Mouse (Mus musculus) kidney, embryonic 16.5 days (tissue): ENCODE data around the gene Tars. TPM values are rescaled to one million over a fixed set of nuclear protein-coding genes. Genes with fewer than 3 reads are reported as not detected.

Experiments
- ATAC-seq: fragments of 200-750 bp; cut with Nextera tagmentation; 2 replicates; pipeline ENCODE4 v1.8.0; 2017; ENCODE audit warnings: moderate TSS enrichment; ENCODE audit not compliant: low FRiP score, low TSS enrichment
- H3K27ac ChIP-seq: fragments of 300-500 bp; sonication (generic); 2 replicates; pipeline ENCODE4 v1.5.1; 2014; ENCODE audit warnings: low read length
- H3K27me3 ChIP-seq: fragments of 300-500 bp; sonication (generic); 2 replicates; pipeline ENCODE4 v1.6.1; 2014; ENCODE audit warnings: low read length, control low read depth, mixed read lengths; ENCODE audit not compliant: insufficient read depth
- H3K36me3 ChIP-seq: fragments of 300-500 bp; sonication (generic); 2 replicates; pipeline ENCODE4 v1.6.1; 2014; ENCODE audit warnings: low read length, control low read depth, mixed read lengths; ENCODE audit not compliant: insufficient read depth
- H3K4me1 ChIP-seq: fragments of 300-500 bp; sonication (generic); 2 replicates; pipeline ENCODE4 v1.6.1; 2014; ENCODE audit warnings: low read length, control low read depth, mixed read lengths; ENCODE audit not compliant: insufficient read depth
- H3K4me2 ChIP-seq: fragments of 300-500 bp; sonication (generic); replicated peaks from 2 replicates; pipeline ENCODE4 v1.6.1; 2014; ENCODE audit warnings: low read depth, low read length
- H3K4me3 ChIP-seq: fragments of 300-500 bp; sonication (generic); 2 replicates; pipeline ENCODE4 v1.5.1; 2014; ENCODE audit warnings: mild to moderate bottlenecking, low read length
- H3K9ac ChIP-seq: fragments of 300-500 bp; sonication (generic); replicated peaks from 2 replicates; pipeline ENCODE4 v1.6.1; 2014; ENCODE audit warnings: low read length
- H3K9me3 ChIP-seq: fragments of 300-500 bp; sonication (generic); 2 replicates; pipeline ENCODE4 v1.6.1; 2016; ENCODE audit warnings: low read length, control low read depth
- WGBS: fragments of 180-500 bp; shearing (Covaris S2); extraction: QIAGEN DNeasy Blood & Tissue Kit; methylation state at CpG from one replicate; pipeline ENCODE4 v1.1.7; 2014; 5-methylcytosine and 5-hydroxymethylcytosine counted together
- polyA plus RNA-seq: library from polyadenylated mRNA; unstranded; fragments of >200 nt; fragmentation: Nextera tagmentation; extraction: Ambion mirVana; gene quantifications from 2 replicates; pipeline ENCODE4 v1.2.1, GENCODE M21; 2015

The Tars gene
- polyA plus RNA-seq: 65.9 and 66.9 TPM in 2 replicates

DNA sequence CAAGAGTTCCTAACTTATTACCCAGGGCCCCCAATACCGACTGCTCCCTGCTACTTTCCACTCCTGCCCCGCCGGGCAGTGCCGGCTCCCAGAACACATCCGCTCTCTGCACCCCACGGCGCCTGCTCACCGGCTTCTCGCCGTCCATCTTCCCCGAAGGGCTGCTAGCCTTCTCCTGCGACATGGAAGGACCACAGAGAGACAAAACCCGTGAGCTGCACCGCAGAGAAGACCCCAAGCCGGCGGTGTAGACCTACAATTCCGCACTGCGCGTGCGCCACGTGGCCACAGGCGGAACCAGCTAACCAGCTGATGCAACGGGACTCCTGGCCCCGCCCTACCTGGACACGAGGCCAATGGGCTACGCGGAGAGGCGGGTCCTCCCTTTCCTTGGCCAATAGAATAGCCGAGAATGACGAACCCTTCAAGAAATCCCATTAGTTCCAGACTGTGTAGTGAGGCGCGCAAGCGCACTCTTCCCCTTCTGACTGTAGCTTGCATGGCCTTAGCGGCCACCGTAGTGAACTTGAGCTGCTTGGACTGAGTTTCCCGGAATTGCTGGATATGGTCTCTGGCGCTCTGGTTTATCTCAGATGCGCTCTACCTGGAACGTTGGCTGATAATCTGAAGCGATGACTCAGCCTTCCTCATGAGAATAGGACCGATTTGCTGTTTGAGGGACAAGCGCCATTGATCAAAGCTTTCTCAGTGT, at the start of gene Tars:
Gene Tars, minus strand, starts transcription at position 310 of the 712 bp plus-strand sequence.
- Histone ChIP-seq H3K36me3 (peaks cover 13% of the 10 kb centered on the region; the same call in 1 of the 2 replicates), H3K9ac (peak within 1 kb of the TSS; percentile 88), H3K27ac (peak within 1 kb of the TSS; percentile 62; the same call in 1 of the 2 replicates), H3K9me3 (no peaks in the 10 kb centered on the region), H3K4me1 (peaks cover 7% of the 10 kb centered on the region), H3K4me2 (peak within 1 kb of the TSS; percentile 92), H3K4me3 (peak within 1 kb of the TSS; percentile 91), H3K27me3 (no peaks in the 10 kb centered on the region)
- under 1% methylated on average over 42 of the region's 42 CpGs for WGBS
- peak; percentile 100 for ATAC-seq

DNA sequence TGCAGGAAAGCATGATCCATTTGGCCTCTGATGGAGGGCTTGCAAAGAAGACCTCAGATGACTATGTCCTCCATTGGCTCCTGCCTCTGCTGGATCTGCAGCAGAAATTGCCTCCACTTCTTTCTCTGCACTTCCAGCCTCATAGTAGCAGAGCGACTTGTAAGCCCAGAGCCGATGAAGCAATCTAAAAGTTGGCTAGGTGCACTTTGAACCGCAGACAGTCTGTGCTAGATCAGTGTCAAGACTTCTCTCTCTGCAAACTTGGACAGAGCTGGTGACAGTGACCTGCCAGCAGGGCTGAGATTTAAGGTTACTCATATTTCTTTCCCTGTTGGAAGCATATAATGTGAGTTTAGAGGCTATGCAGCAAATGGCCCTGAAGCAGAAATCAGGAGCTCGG, 37.9 kb upstream of the Tars start:
- H3K4me1 ChIP-seq: no peaks in the 10 kb centered on the region

GRCm38 (mm10) chr15:11436709-11437280, 37.3 kb upstream of the Tars start:
- no peaks in the 10 kb centered on the region for H3K4me1 ChIP-seq
- WGBS: 92% methylated on average over 15 of the region's 15 CpGs
- no peak overlapping the region for H3K27ac ChIP-seq
- H3K27me3 ChIP-seq: no peaks in the 10 kb centered on the region
- H3K4me3 ChIP-seq: no peak overlapping the region
- H3K36me3 ChIP-seq: no peaks in the 10 kb centered on the region
- no peak for ATAC-seq
- no peak overlapping the region for H3K4me2 ChIP-seq
- no peaks in the 10 kb centered on the region for H3K9me3 ChIP-seq
- H3K9ac ChIP-seq: no peak overlapping the region

More for the DNA sequence above, 37.9 kb upstream of the Tars start:
- H3K27me3 ChIP-seq: no peaks in the 10 kb centered on the region
- no peak overlapping the region for H3K4me2 ChIP-seq
- H3K9ac ChIP-seq: no peak overlapping the region
- no peaks in the 10 kb centered on the region for H3K36me3 ChIP-seq
- ATAC-seq: no peak
- H3K9me3 ChIP-seq: no peaks in the 10 kb centered on the region
- WGBS: 91% methylated on average over 4 of the region's 4 CpGs
- no peak overlapping the region for H3K27ac ChIP-seq
- H3K4me3 ChIP-seq: no peak overlapping the region

DNA sequence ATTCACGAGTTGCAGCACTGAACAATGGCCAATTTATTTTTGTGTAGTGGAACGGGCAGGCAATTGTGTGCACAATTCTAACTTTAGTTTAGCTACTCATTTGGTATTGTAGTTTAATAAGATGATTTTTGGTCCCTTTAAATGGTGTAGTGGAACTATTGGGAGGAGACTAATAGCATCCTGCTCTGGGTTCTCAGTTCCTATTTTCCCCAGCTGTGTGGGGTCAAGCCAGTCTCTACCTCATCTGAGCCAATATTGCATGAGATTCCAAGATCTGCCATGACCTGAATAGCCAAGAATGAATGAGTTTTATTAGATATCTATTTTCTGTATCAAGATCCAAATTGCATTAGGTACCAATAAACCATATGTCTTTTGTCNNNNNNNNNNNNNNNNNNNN, 27.4 kb upstream of the Tars start:
- Histone ChIP-seq H3K27me3 (no peaks in the 10 kb centered on the region), H3K4me2 (no peak overlapping the region), H3K27ac (no peak overlapping the region), H3K4me3 (no peak overlapping the region), H3K9me3 (no peaks in the 10 kb centered on the region), H3K36me3 (no peaks in the 10 kb centered on the region), H3K9ac (no peak overlapping the region), H3K4me1 (no peaks in the 10 kb centered on the region; the same call in 1 of the 2 replicates)
- no peak for ATAC-seq
- WGBS: 85% methylated on average over 2 of the region's 2 CpGs

GRCm38 (mm10) chr15:11413484-11413883, 14.0 kb upstream of the Tars start:
- WGBS: 89% methylated on average over 1 of the region's 1 CpGs
- Histone ChIP-seq H3K4me3 (no peak overlapping the region), H3K9ac (no peak overlapping the region), H3K4me1 (no peaks in the 10 kb centered on the region), H3K4me2 (no peak overlapping the region), H3K27me3 (no peaks in the 10 kb centered on the region), H3K27ac (no peak overlapping the region), H3K9me3 (no peaks in the 10 kb centered on the region), H3K36me3 (no peaks in the 10 kb centered on the region)
- ATAC-seq: no peak

GRCm38 (mm10) chr15:11412542-11412941, 13.1 kb upstream of the Tars start:
- H3K27ac ChIP-seq: no peak overlapping the region
- no peak for ATAC-seq
- 77% methylated on average over 2 of the region's 2 CpGs for WGBS

GRCm38 (mm10) chr15:11411846-11412245, 12.4 kb upstream of the Tars start:
- no peak overlapping the region for H3K27ac ChIP-seq
- H3K27me3 ChIP-seq: no peaks in the 10 kb centered on the region
- no peaks in the 10 kb centered on the region for H3K9me3 ChIP-seq
- WGBS: 49% methylated on average over 7 of the region's 7 CpGs
- no peaks in the 10 kb centered on the region for H3K4me1 ChIP-seq
- no peaks in the 10 kb centered on the region for H3K36me3 ChIP-seq
- H3K4me3 ChIP-seq: no peak overlapping the region
- ATAC-seq: no peak
- no peak overlapping the region for H3K4me2 ChIP-seq
- H3K9ac ChIP-seq: no peak overlapping the region

More at GRCm38 (mm10) chr15:11412542-11412941, 13.1 kb upstream of the Tars start:
- Histone ChIP-seq H3K4me2 (no peak overlapping the region), H3K36me3 (no peaks in the 10 kb centered on the region), H3K4me1 (no peaks in the 10 kb centered on the region), H3K9me3 (no peaks in the 10 kb centered on the region), H3K27me3 (no peaks in the 10 kb centered on the region), H3K4me3 (no peak overlapping the region), H3K9ac (no peak overlapping the region)

GRCm38 (mm10) chr15:11408155-11408826, 8.8 kb upstream of the Tars start:
- H3K4me1 ChIP-seq: no peaks in the 10 kb centered on the region
- H3K9ac ChIP-seq: no peak overlapping the region
- no peaks in the 10 kb centered on the region for H3K36me3 ChIP-seq
- no peaks in the 10 kb centered on the region for H3K27me3 ChIP-seq
- ATAC-seq: peak; percentile 46; the same call in 1 of the 2 replicates
- H3K4me3 ChIP-seq: no peak overlapping the region
- no peak overlapping the region for H3K27ac ChIP-seq
- H3K4me2 ChIP-seq: no peak overlapping the region
- H3K9me3 ChIP-seq: no peaks in the 10 kb centered on the region
- 32% methylated on average over 7 of the region's 7 CpGs for WGBS

- H3K36me3 ChIP-seq: no peaks in the 10 kb centered on the region
- 13% methylated on average over 8 of the region's 8 CpGs for WGBS
- no peak overlapping the region for H3K4me3 ChIP-seq
- no peak for ATAC-seq
- H3K4me2 ChIP-seq: no peak overlapping the region
- no peak overlapping the region for H3K27ac ChIP-seq
- H3K4me1 ChIP-seq: no peaks in the 10 kb centered on the region
- H3K27me3 ChIP-seq: no peaks in the 10 kb centered on the region
- no peaks in the 10 kb centered on the region for H3K9me3 ChIP-seq
- no peak overlapping the region for H3K9ac ChIP-seq
These were observed 7.9 kb upstream of the Tars start for GRCm38 (mm10) chr15:11407381-11407780.

GRCm38 (mm10) chr15:11406769-11407168, 7.3 kb upstream of the Tars start:
- Histone ChIP-seq H3K36me3 (no peaks in the 10 kb centered on the region), H3K27me3 (no peaks in the 10 kb centered on the region), H3K4me2 (0 out of 2 replicates have a peak overlapping the region, but pooled peaks have one; percentile 5), H3K27ac (no peak overlapping the region), H3K9me3 (no peaks in the 10 kb centered on the region), H3K4me1 (no peaks in the 10 kb centered on the region), H3K9ac (no peak overlapping the region), H3K4me3 (no peak overlapping the region)
- ATAC-seq: no peak
- WGBS: 23% methylated on average over 9 of the region's 9 CpGs
